Mouse (Mus musculus): Measurements from ENCODE around the gene Slc41a2. TPM values are rescaled to one million over a fixed set of nuclear protein-coding genes. Genes with fewer than 3 reads are reported as not detected.
A peak's percentile ranks its signal among the peaks of the same experiment; 100 is the strongest.

Gene Slc41a2
- total and polyA plus RNA-seq, 3 experiments, result 0.05 TPM; not detected in 2

- Histone ChIP-seq H3K9me3 (replicated peaks) (no peaks in the 10 kb centered on the region), H3K36me3 (replicated peaks) (peaks cover 24% of the 10 kb centered on the region), H3K4me1 (ENCODE audit: insufficient read depth, low read depth, low read length) (peaks cover 25% of the 10 kb centered on the region), H3K27me3 (ENCODE audit: insufficient read depth, low read length) (peaks cover 23% of the 10 kb centered on the region), H3K4me3 (ENCODE audit: low read depth, low read length) (no peak overlapping the region)
- no peak for DNase-seq (ENCODE audit: low spot score)
- no peak for ATAC-seq (ENCODE audit: extremely low read depth, insufficient number of reproducible peaks, low FRiP score, poor library complexity, severe bottlenecking)
- no peak for TF ChIP-seq POLR2AphosphoS5 (IDR thresholded peaks at IDR 0.05; ENCODE audit: insufficient replicate concordance, low read depth, low read length)
Observed at GRCm38 (mm10) chr10:83199290-83199689, 138.4 kb downstream of the Slc41a2 start.

- ATAC-seq (ENCODE audit: extremely low read depth, insufficient number of reproducible peaks, low FRiP score, poor library complexity, severe bottlenecking) (no peak), DNase-seq (ENCODE audit: low spot score) (no peak)
- H3K4me1 ChIP-seq (ENCODE audit: insufficient read depth, low read depth, low read length), result peaks cover 25% of the 10 kb centered on the region
- peaks cover 20% of the 10 kb centered on the region for H3K27me3 ChIP-seq (ENCODE audit: insufficient read depth, low read length)
- H3K9me3 ChIP-seq (replicated peaks), result no peaks in the 10 kb centered on the region
- peaks cover 30% of the 10 kb centered on the region for H3K36me3 ChIP-seq (replicated peaks)
- TF ChIP-seq POLR2AphosphoS5 (IDR thresholded peaks at IDR 0.05; ENCODE audit: insufficient replicate concordance, low read depth, low read length) (no peak), TAL1 (conservative IDR thresholded peaks at IDR 0.05; ENCODE audit: low read depth, low read length) (no peak), GATA1 (IDR thresholded peaks at IDR 0.05; ENCODE audit: borderline replicate concordance, low read length) (no peak), GATA2 (IDR thresholded peaks at IDR 0.05; ENCODE audit: borderline replicate concordance, low read depth, low read length) (no peak), CTCF (IDR thresholded peaks at IDR 0.05; ENCODE audit: low read depth, low read length) (no peak)
- no peak overlapping the region for H3K4me3 ChIP-seq (ENCODE audit: low read depth, low read length)
Observed at GRCm38 (mm10) chr10:83198692-83199091, 139.0 kb downstream of the Slc41a2 start.

DNA sequence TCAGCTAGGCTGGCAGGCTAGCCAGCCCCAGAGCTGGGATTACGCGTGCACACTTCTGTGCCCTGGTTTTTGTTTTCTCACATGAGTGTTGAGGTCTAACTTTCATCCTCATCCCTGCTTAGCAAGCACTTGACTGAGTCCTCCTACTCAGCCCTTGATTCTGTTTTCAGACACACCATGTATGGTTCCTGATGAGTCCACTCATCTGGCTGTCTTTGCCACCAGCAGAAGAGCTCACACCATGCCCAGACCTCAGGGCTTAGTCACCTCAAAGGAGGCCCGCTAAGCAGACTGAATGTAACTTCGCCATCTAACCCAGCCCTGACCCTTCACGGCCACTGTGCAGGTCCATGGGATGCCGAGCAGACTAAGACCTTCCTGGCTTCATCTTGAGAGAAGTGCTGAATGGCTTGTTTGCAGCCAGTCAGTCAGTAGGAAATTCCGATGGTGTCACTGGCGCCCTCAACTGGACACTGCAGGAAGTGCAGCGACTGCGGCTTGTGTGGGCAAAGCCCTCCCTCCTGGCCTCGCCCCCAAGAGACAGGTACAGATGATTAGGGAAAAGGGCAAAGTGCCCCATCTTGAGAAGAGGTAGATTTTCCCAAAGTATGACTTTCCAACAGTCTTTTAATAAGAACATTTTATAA is 139.9 kb downstream of the Slc41a2 start:
- Histone ChIP-seq H3K36me3 (replicated peaks) (peaks cover 37% of the 10 kb centered on the region), H3K4me3 (ENCODE audit: low read depth, low read length) (no peak overlapping the region), H3K9me3 (replicated peaks) (no peaks in the 10 kb centered on the region), H3K27me3 (ENCODE audit: insufficient read depth, low read length) (peaks cover 12% of the 10 kb centered on the region), H3K4me1 (ENCODE audit: insufficient read depth, low read depth, low read length) (peaks cover 25% of the 10 kb centered on the region)
- DNase-seq (ENCODE audit: low spot score) (peak; percentile 41), ATAC-seq (ENCODE audit: extremely low read depth, insufficient number of reproducible peaks, low FRiP score, poor library complexity, severe bottlenecking) (peak; percentile 25; the same call in 1 of the 2 replicates)
- TF ChIP-seq TAL1 (conservative IDR thresholded peaks at IDR 0.05; ENCODE audit: low read depth, low read length) (no peak), GATA2 (IDR thresholded peaks at IDR 0.05; ENCODE audit: borderline replicate concordance, low read depth, low read length) (no peak), POLR2AphosphoS5 (IDR thresholded peaks at IDR 0.05; ENCODE audit: insufficient replicate concordance, low read depth, low read length) (no peak), GATA1 (IDR thresholded peaks at IDR 0.05; ENCODE audit: borderline replicate concordance, low read length) (no peak), CTCF (IDR thresholded peaks at IDR 0.05; ENCODE audit: low read depth, low read length) (peak; percentile 93)

DNA sequence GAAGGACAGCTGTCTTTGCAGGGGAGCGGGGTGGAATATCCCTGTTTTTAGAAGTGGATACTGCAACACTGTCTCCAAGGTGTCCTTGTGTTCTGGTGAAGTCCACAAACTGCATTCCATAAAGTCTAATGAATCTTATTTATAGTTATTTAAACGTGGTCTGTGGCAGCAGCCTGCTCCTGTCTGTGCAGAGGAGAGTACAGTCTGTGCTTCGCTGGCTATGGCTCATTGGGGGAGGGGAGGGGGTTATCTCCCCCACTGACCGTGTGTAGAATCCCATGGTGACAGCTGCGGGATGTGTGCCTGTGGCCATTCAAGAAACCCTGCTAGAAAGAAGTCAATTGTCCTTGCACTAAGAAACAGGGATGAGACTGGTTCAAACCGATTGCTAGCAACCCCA is 145.7 kb downstream of the Slc41a2 start:
- Histone ChIP-seq H3K27me3 (ENCODE audit: insufficient read depth, low read length) (no peaks in the 10 kb centered on the region), H3K4me1 (ENCODE audit: insufficient read depth, low read depth, low read length) (peaks cover 11% of the 10 kb centered on the region), H3K36me3 (replicated peaks) (peaks cover 72% of the 10 kb centered on the region), H3K9me3 (replicated peaks) (no peaks in the 10 kb centered on the region), H3K4me3 (ENCODE audit: low read depth, low read length) (no peak overlapping the region)
- ATAC-seq (ENCODE audit: extremely low read depth, insufficient number of reproducible peaks, low FRiP score, poor library complexity, severe bottlenecking), result no peak
- DNase-seq (ENCODE audit: low spot score), result no peak
- TF ChIP-seq TAL1 (conservative IDR thresholded peaks at IDR 0.05; ENCODE audit: low read depth, low read length), result no peak
- TF ChIP-seq GATA1 (IDR thresholded peaks at IDR 0.05; ENCODE audit: borderline replicate concordance, low read length), result no peak
- TF ChIP-seq GATA2 (IDR thresholded peaks at IDR 0.05; ENCODE audit: borderline replicate concordance, low read depth, low read length), result no peak
- TF ChIP-seq CTCF (IDR thresholded peaks at IDR 0.05; ENCODE audit: low read depth, low read length), result no peak
- TF ChIP-seq POLR2AphosphoS5 (IDR thresholded peaks at IDR 0.05; ENCODE audit: insufficient replicate concordance, low read depth, low read length), result no peak

- H3K27me3 ChIP-seq (ENCODE audit: insufficient read depth, low read length), result no peaks in the 10 kb centered on the region
- H3K4me3 ChIP-seq (ENCODE audit: low read depth, low read length), result no peak overlapping the region
- peaks cover 76% of the 10 kb centered on the region for H3K36me3 ChIP-seq (replicated peaks)
- DNase-seq (ENCODE audit: low spot score) (no peak), ATAC-seq (ENCODE audit: extremely low read depth, insufficient number of reproducible peaks, low FRiP score, poor library complexity, severe bottlenecking) (no peak)
- H3K4me1 ChIP-seq (ENCODE audit: insufficient read depth, low read depth, low read length), result peaks cover 16% of the 10 kb centered on the region
- TF ChIP-seq CTCF (IDR thresholded peaks at IDR 0.05; ENCODE audit: low read depth, low read length) (no peak), POLR2AphosphoS5 (IDR thresholded peaks at IDR 0.05; ENCODE audit: insufficient replicate concordance, low read depth, low read length) (no peak), GATA2 (IDR thresholded peaks at IDR 0.05; ENCODE audit: borderline replicate concordance, low read depth, low read length) (no peak), TAL1 (conservative IDR thresholded peaks at IDR 0.05; ENCODE audit: low read depth, low read length) (no peak), GATA1 (IDR thresholded peaks at IDR 0.05; ENCODE audit: borderline replicate concordance, low read length) (no peak)
- no peaks in the 10 kb centered on the region for H3K9me3 ChIP-seq (replicated peaks)
Observed at GRCm38 (mm10) chr10:83191476-83191875, 146.2 kb downstream of the Slc41a2 start.

- Histone ChIP-seq H3K4me1 (ENCODE audit: insufficient read depth, low read depth, low read length) (peaks cover 23% of the 10 kb centered on the region), H3K36me3 (replicated peaks) (peaks cover 78% of the 10 kb centered on the region)
- no peak for DNase-seq (ENCODE audit: low spot score)
Observed at GRCm38 (mm10) chr10:83189071-83189470, 148.6 kb downstream of the Slc41a2 start.

More at GRCm38 (mm10) chr10:83189071-83189470, 148.6 kb downstream of the Slc41a2 start:
- Histone ChIP-seq H3K4me3 (ENCODE audit: low read depth, low read length) (no peak overlapping the region), H3K9me3 (replicated peaks) (no peaks in the 10 kb centered on the region), H3K27me3 (ENCODE audit: insufficient read depth, low read length) (no peaks in the 10 kb centered on the region)
- no peak for ATAC-seq (ENCODE audit: extremely low read depth, insufficient number of reproducible peaks, low FRiP score, poor library complexity, severe bottlenecking)
- TF ChIP-seq TAL1 (conservative IDR thresholded peaks at IDR 0.05; ENCODE audit: low read depth, low read length) (no peak), CTCF (IDR thresholded peaks at IDR 0.05; ENCODE audit: low read depth, low read length) (no peak), GATA2 (IDR thresholded peaks at IDR 0.05; ENCODE audit: borderline replicate concordance, low read depth, low read length) (no peak)
